ENCODE assay signal across 8 mouse cellular contexts in genomic region chr16:20516032-20516431, GRCm38 (mm10). TPM values are rescaled to one million over a fixed set of nuclear protein-coding genes. Genes with fewer than 3 reads are reported as not detected.
DNase-seq lines count a peak whose midpoint lies in the region; ATAC-seq and TF ChIP-seq lines count a peak whose summit lies in the region.

No protein-coding gene starts in this region.

- intact Hi-C loops in gastrocnemius, adult 2 months (cut with DNase I) = loop anchor here (5.0 kb wide), 1 partner anchor 136 kb away; the partner anchor contains the start of gene Psmd2

- no peak for TF ChIP-seq CTCF in gastrocnemius, adult 2 months (IDR thresholded peaks at IDR 0.05)
- TF ChIP-seq CTCF in hindbrain, postnatal 0 days (IDR thresholded peaks at IDR 0.05; ENCODE audit: low read depth) = no peak

- H3K9me3 ChIP-seq in hindbrain, postnatal 0 days (ENCODE audit: low read length) = no peaks in the 10 kb centered on the region

- H3K36me3 ChIP-seq in hindbrain, postnatal 0 days (ENCODE audit: insufficient read depth, low read length) = peaks cover 11% of the 10 kb centered on the region
- H3K36me3 ChIP-seq in macrophage (ENCODE audit: inconsistent target) = no peaks in the 10 kb centered on the region

- no peak for ATAC-seq in hindbrain, postnatal 0 days

- H3K9ac ChIP-seq in hindbrain, postnatal 0 days (replicated peaks; ENCODE audit: low read length) = no peak overlapping the region

- DNase-seq in gastrocnemius, adult 2 months = no peak
- DNase-seq in gastrocnemius, adult 18-20 months (ENCODE audit: low spot score) = no peak
- no peak for DNase-seq in hindbrain, postnatal 0 days (ENCODE audit: low spot score)
- no peak for DNase-seq in frontal cortex, postnatal 14 days (ENCODE audit: low spot score in 2 of 2)
- DNase-seq in frontal cortex, postnatal 25 days (ENCODE audit: low spot score in 2 of 2) = no peak
- no peak for DNase-seq in embryo, embryonic 11 days

- H3K27ac ChIP-seq in gastrocnemius, adult 2 months = peak overlapping the region; percentile 94
- H3K27ac ChIP-seq in brown adipose tissue, adult 24 weeks (replicated peaks; ENCODE audit: low read depth, low read length) = no peak overlapping the region
- peak overlapping the region; percentile 93; the same call in 1 of the 2 replicates for H3K27ac ChIP-seq in hindbrain, postnatal 0 days
- peak overlapping the region; percentile 46; the same call in 1 of the 2 replicates for H3K27ac ChIP-seq in macrophage

- H3K4me2 ChIP-seq in hindbrain, postnatal 0 days (ENCODE audit: low read depth, low read length) = peak overlapping the region; percentile 92

- H3K4me3 ChIP-seq in gastrocnemius, adult 2 months = peak overlapping the region; percentile 80
- H3K4me3 ChIP-seq in brown adipose tissue, adult 24 weeks (ENCODE audit: insufficient read depth, low read depth, low read length) = peak overlapping the region; percentile 96
- H3K4me3 ChIP-seq in hindbrain, postnatal 0 days (ENCODE audit: low read length) = peak overlapping the region; percentile 99
- H3K4me3 ChIP-seq in macrophage (ENCODE audit: inconsistent target) = peak overlapping the region; percentile 52

- H3K27me3 ChIP-seq in hindbrain, postnatal 0 days (ENCODE audit: insufficient read depth, low read length) = no peaks in the 10 kb centered on the region

- H3K4me1 ChIP-seq in brown adipose tissue, adult 24 weeks (ENCODE audit: control insufficient read depth, insufficient read depth, insufficient read length, low read length) = 0 out of 2 replicates have a peak, but pooled peaks cover 2% of the 10 kb centered on the region
- peaks cover 12% of the 10 kb centered on the region; the same call in 1 of the 2 replicates for H3K4me1 ChIP-seq in hindbrain, postnatal 0 days (ENCODE audit: insufficient read depth, low read length)

- peaks cover 40% of the 10 kb centered on the region for H3K79me2 ChIP-seq in macrophage (ENCODE audit: inconsistent target)

RNA-seq across cellular contexts. Expression of gene Dvl3, which starts 0.8 kb away (rescaled TPM):
- 10 to 100 TPM; 30.7 to 31.3 TPM for total RNA-seq in gastrocnemius, adult 2 months (2021)
- 10 to 100 TPM; 28.4 to 32.0 TPM for total RNA-seq in gastrocnemius, adult 18-20 months (2021)
- 19.9 and 25.2 TPM in 2 replicates for polyA plus RNA-seq in brown adipose tissue, adult 24 weeks (2012; ENCODE audit: insufficient read depth, insufficient read length, missing spikeins)
- total RNA-seq in hindbrain, postnatal 0 days (2014; rRNA removed) = 44.3 and 48.6 TPM in 2 replicates
- 22.3 and 25.7 TPM in 2 replicates for polyA plus RNA-seq in hindbrain, postnatal 0 days (2015; fragmentation: Nextera tagmentation; extraction: Ambion mirVana)
- 10 to 100 TPM; 16.5 to 63.8 (median 41.6) TPM for total RNA-seq in macrophage (2018; cell fraction: chromatin; rRNA removed)
- total RNA-seq in macrophage (2018; cell fraction: cytosol; rRNA removed) = 10 to 100 TPM; 10.8 to 20.5 (median 14.9) TPM
- total RNA-seq in macrophage (2018; cell fraction: nucleus; rRNA removed) = 10 to 100 TPM; 13.3 to 48.8 (median 26.7) TPM
- polyA plus RNA-seq in macrophage (2018) = 10.4 to 15.3 TPM (median 12.1 TPM) in 3 replicates

RNA-seq across cellular contexts. Expression of gene Eif2b5, which starts 17.4 kb away (rescaled TPM):
- 10 to 100 TPM; 55.7 to 62.8 TPM for total RNA-seq in gastrocnemius, adult 2 months (2021)
- 10 to 100 TPM; 52.6 to 54.4 TPM for total RNA-seq in gastrocnemius, adult 18-20 months (2021)
- 35.8 and 42.2 TPM in 2 replicates for polyA plus RNA-seq in brown adipose tissue, adult 24 weeks (2012; ENCODE audit: insufficient read depth, insufficient read length, missing spikeins)
- 102 and 109 TPM in 2 replicates for total RNA-seq in hindbrain, postnatal 0 days (2014; rRNA removed)
- 80.9 and 81.4 TPM in 2 replicates for polyA plus RNA-seq in hindbrain, postnatal 0 days (2015; fragmentation: Nextera tagmentation; extraction: Ambion mirVana)
- total RNA-seq in macrophage (2018; cell fraction: chromatin; rRNA removed) = 10 to 100 TPM in 23 of 26 experiments, 1 to 10 TPM in 3; 5.4 to 28.2 (median 18.6) TPM
- 10 to 100 TPM; 24.2 to 36.0 (median 31.1) TPM for total RNA-seq in macrophage (2018; cell fraction: cytosol; rRNA removed)
- 10 to 100 TPM in 25 of 26 experiments, 1 to 10 TPM in 1; 8.7 to 27.0 (median 15.2) TPM for total RNA-seq in macrophage (2018; cell fraction: nucleus; rRNA removed)
- 25.2 to 45.4 TPM (median 30.4 TPM) in 3 replicates for polyA plus RNA-seq in macrophage (2018)

RNA-seq across cellular contexts. Expression of gene Ap2m1, which starts 19.2 kb away (rescaled TPM):
- 100 to 1,000 TPM; 137 to 157 TPM for total RNA-seq in gastrocnemius, adult 2 months (2021)
- 100 to 1,000 TPM; 121 to 146 TPM for total RNA-seq in gastrocnemius, adult 18-20 months (2021)
- polyA plus RNA-seq in brown adipose tissue, adult 24 weeks (2012; ENCODE audit: insufficient read depth, insufficient read length, missing spikeins) = 73.6 and 86.4 TPM in 2 replicates
- total RNA-seq in hindbrain, postnatal 0 days (2014; rRNA removed) = 966 and 1,021 TPM in 2 replicates
- polyA plus RNA-seq in hindbrain, postnatal 0 days (2015; fragmentation: Nextera tagmentation; extraction: Ambion mirVana) = 1,289 and 1,346 TPM in 2 replicates
- 100 to 1,000 TPM; 127 to 545 (median 357) TPM for total RNA-seq in macrophage (2018; cell fraction: chromatin; rRNA removed)
- 100 to 1,000 TPM; 501 to 774 (median 571) TPM for total RNA-seq in macrophage (2018; cell fraction: cytosol; rRNA removed)
- 100 to 1,000 TPM; 149 to 410 (median 261) TPM for total RNA-seq in macrophage (2018; cell fraction: nucleus; rRNA removed)
- 675 to 1,015 TPM (median 722 TPM) in 3 replicates for polyA plus RNA-seq in macrophage (2018)

RNA-seq across cellular contexts. Expression of gene Abcf3, which starts 32.3 kb away (rescaled TPM):
- 10 to 100 TPM; 59.8 to 70.7 TPM for total RNA-seq in gastrocnemius, adult 2 months (2021)
- total RNA-seq in gastrocnemius, adult 18-20 months (2021) = 10 to 100 TPM; 50.3 to 69.8 TPM
- 43.3 and 44.3 TPM in 2 replicates for polyA plus RNA-seq in brown adipose tissue, adult 24 weeks (2012; ENCODE audit: insufficient read depth, insufficient read length, missing spikeins)
- total RNA-seq in hindbrain, postnatal 0 days (2014; rRNA removed) = 42.1 and 63.4 TPM in 2 replicates
- 67.5 and 73.2 TPM in 2 replicates for polyA plus RNA-seq in hindbrain, postnatal 0 days (2015; fragmentation: Nextera tagmentation; extraction: Ambion mirVana)
- 100 to 1,000 TPM in 16 of 26 experiments, 10 to 100 TPM in 10; 50.4 to 230 (median 109) TPM for total RNA-seq in macrophage (2018; cell fraction: chromatin; rRNA removed)
- 10 to 100 TPM; 21.7 to 36.4 (median 30.4) TPM for total RNA-seq in macrophage (2018; cell fraction: cytosol; rRNA removed)
- total RNA-seq in macrophage (2018; cell fraction: nucleus; rRNA removed) = 10 to 100 TPM; 26.2 to 97.7 (median 43.0) TPM
- polyA plus RNA-seq in macrophage (2018) = 27.6 to 31.0 TPM (median 28.9 TPM) in 3 replicates
